Mouse (Mus musculus): ENCODE measurements around the gene Senp2. TPM values are rescaled to one million over a fixed set of nuclear protein-coding genes. Genes with fewer than 3 reads are reported as not detected.
A peak's percentile ranks its signal among the peaks of the same experiment; 100 is the strongest.

Senp2 gene
- polyA plus RNA-seq (2015; fragmentation: Nextera tagmentation; extraction: Ambion mirVana) = 17.8 and 20.4 TPM in 2 replicates

GRCm38 (mm10) chr16:22009099-22009584 lies at the start of gene Senp2:
Gene Senp2 (plus strand): TSS chr16:22009484.
- H3K4me3 ChIP-seq (ENCODE audit: low read depth, low read length) = peak within 1 kb of the TSS; percentile 98
- no peaks in the 10 kb centered on the region for H3K27me3 ChIP-seq (replicated peaks; ENCODE audit: control insufficient read depth, insufficient read depth, low read length)
- peak; percentile 98 for ATAC-seq
- peak within 1 kb of the TSS; percentile 93 for H3K9ac ChIP-seq (ENCODE audit: low read depth, low read length)
- WGBS = under 1% methylated on average over 33 of the region's 45 CpGs
- peak within 1 kb of the TSS; percentile 93 for H3K27ac ChIP-seq (ENCODE audit: low read depth, low read length)
- no peaks in the 10 kb centered on the region for H3K36me3 ChIP-seq (ENCODE audit: control insufficient read depth, insufficient read depth)
- H3K4me1 ChIP-seq (replicated peaks; ENCODE audit: control insufficient read depth, insufficient read depth, low read length) = no peaks in the 10 kb centered on the region
- no peak for TF ChIP-seq CTCF (IDR thresholded peaks at IDR 0.05; ENCODE audit: low read depth)
- H3K9me3 ChIP-seq (ENCODE audit: control insufficient read depth) = no peaks in the 10 kb centered on the region
- peak within 1 kb of the TSS; percentile 77 for H3K4me2 ChIP-seq (replicated peaks; ENCODE audit: low read depth)

GRCm38 (mm10) chr16:21965576-21965975 lies 43.7 kb upstream of the Senp2 start:
- Histone ChIP-seq H3K9me3 (ENCODE audit: control insufficient read depth) (no peaks in the 10 kb centered on the region), H3K27ac (ENCODE audit: low read depth, low read length) (no peak overlapping the region), H3K36me3 (ENCODE audit: control insufficient read depth, insufficient read depth) (peaks cover 3% of the 10 kb centered on the region; the same call in 1 of the 2 replicates), H3K4me3 (ENCODE audit: low read depth, low read length) (no peak overlapping the region), H3K4me2 (replicated peaks; ENCODE audit: low read depth) (no peak overlapping the region), H3K4me1 (replicated peaks; ENCODE audit: control insufficient read depth, insufficient read depth, low read length) (no peaks in the 10 kb centered on the region), H3K9ac (ENCODE audit: low read depth, low read length) (no peak overlapping the region), H3K27me3 (replicated peaks; ENCODE audit: control insufficient read depth, insufficient read depth, low read length) (no peaks in the 10 kb centered on the region)
- ATAC-seq = no peak
- no peak for TF ChIP-seq CTCF (IDR thresholded peaks at IDR 0.05; ENCODE audit: low read depth)
- WGBS = 77% methylated on average over 3 of the region's 3 CpGs

GRCm38 (mm10) chr16:21969874-21970273 lies 39.4 kb upstream of the Senp2 start:
- 80% methylated on average over 5 of the region's 5 CpGs for WGBS

GRCm38 (mm10) chr16:21970536-21970935 lies 38.7 kb upstream of the Senp2 start:
- WGBS = 62% methylated on average over 6 of the region's 6 CpGs
- no peaks in the 10 kb centered on the region for H3K9me3 ChIP-seq (ENCODE audit: control insufficient read depth)

More at GRCm38 (mm10) chr16:21969874-21970273, 39.4 kb upstream of the Senp2 start:
- no peak overlapping the region for H3K9ac ChIP-seq (ENCODE audit: low read depth, low read length)
- no peaks in the 10 kb centered on the region for H3K27me3 ChIP-seq (replicated peaks; ENCODE audit: control insufficient read depth, insufficient read depth, low read length)
- no peaks in the 10 kb centered on the region for H3K4me1 ChIP-seq (replicated peaks; ENCODE audit: control insufficient read depth, insufficient read depth, low read length)
- no peak overlapping the region for H3K27ac ChIP-seq (ENCODE audit: low read depth, low read length)
- no peak overlapping the region for H3K4me2 ChIP-seq (replicated peaks; ENCODE audit: low read depth)
- ATAC-seq = no peak
- no peak for TF ChIP-seq CTCF (IDR thresholded peaks at IDR 0.05; ENCODE audit: low read depth)
- 0 out of 2 replicates have a peak, but pooled peaks cover 3% of the 10 kb centered on the region for H3K36me3 ChIP-seq (ENCODE audit: control insufficient read depth, insufficient read depth)
- no peaks in the 10 kb centered on the region for H3K9me3 ChIP-seq (ENCODE audit: control insufficient read depth)
- no peak overlapping the region for H3K4me3 ChIP-seq (ENCODE audit: low read depth, low read length)

GRCm38 (mm10) chr16:21971446-21971845 lies 37.8 kb upstream of the Senp2 start:
- no peak for ATAC-seq
- WGBS = 64% methylated on average over 4 of the region's 4 CpGs

More at GRCm38 (mm10) chr16:21970536-21970935, 38.7 kb upstream of the Senp2 start:
- no peaks in the 10 kb centered on the region for H3K4me1 ChIP-seq (replicated peaks; ENCODE audit: control insufficient read depth, insufficient read depth, low read length)
- no peak overlapping the region for H3K9ac ChIP-seq (ENCODE audit: low read depth, low read length)
- H3K27me3 ChIP-seq (replicated peaks; ENCODE audit: control insufficient read depth, insufficient read depth, low read length) = no peaks in the 10 kb centered on the region
- no peak overlapping the region for H3K4me3 ChIP-seq (ENCODE audit: low read depth, low read length)
- ATAC-seq = no peak
- no peak for TF ChIP-seq CTCF (IDR thresholded peaks at IDR 0.05; ENCODE audit: low read depth)
- 0 out of 2 replicates have a peak, but pooled peaks cover 3% of the 10 kb centered on the region for H3K36me3 ChIP-seq (ENCODE audit: control insufficient read depth, insufficient read depth)
- no peak overlapping the region for H3K27ac ChIP-seq (ENCODE audit: low read depth, low read length)
- H3K4me2 ChIP-seq (replicated peaks; ENCODE audit: low read depth) = no peak overlapping the region

GRCm38 (mm10) chr16:21976203-21976602 lies 33.1 kb upstream of the Senp2 start:
- Histone ChIP-seq H3K4me1 (replicated peaks; ENCODE audit: control insufficient read depth, insufficient read depth, low read length) (no peaks in the 10 kb centered on the region), H3K9ac (ENCODE audit: low read depth, low read length) (no peak overlapping the region), H3K4me3 (ENCODE audit: low read depth, low read length) (no peak overlapping the region), H3K4me2 (replicated peaks; ENCODE audit: low read depth) (peak overlapping the region; percentile 25; the same call in 1 of the 2 replicates), H3K27ac (ENCODE audit: low read depth, low read length) (no peak overlapping the region), H3K9me3 (ENCODE audit: control insufficient read depth) (no peaks in the 10 kb centered on the region), H3K36me3 (ENCODE audit: control insufficient read depth, insufficient read depth) (peaks cover 7% of the 10 kb centered on the region; the same call in 1 of the 2 replicates), H3K27me3 (replicated peaks; ENCODE audit: control insufficient read depth, insufficient read depth, low read length) (no peaks in the 10 kb centered on the region)
- no peak for ATAC-seq
- TF ChIP-seq CTCF (IDR thresholded peaks at IDR 0.05; ENCODE audit: low read depth) = no peak
- WGBS = 23% methylated on average over 16 of the region's 16 CpGs

More at GRCm38 (mm10) chr16:21971446-21971845, 37.8 kb upstream of the Senp2 start:
- Histone ChIP-seq H3K4me2 (replicated peaks; ENCODE audit: low read depth) (no peak overlapping the region), H3K9me3 (ENCODE audit: control insufficient read depth) (no peaks in the 10 kb centered on the region), H3K4me1 (replicated peaks; ENCODE audit: control insufficient read depth, insufficient read depth, low read length) (no peaks in the 10 kb centered on the region), H3K4me3 (ENCODE audit: low read depth, low read length) (no peak overlapping the region), H3K27ac (ENCODE audit: low read depth, low read length) (no peak overlapping the region), H3K9ac (ENCODE audit: low read depth, low read length) (no peak overlapping the region), H3K27me3 (replicated peaks; ENCODE audit: control insufficient read depth, insufficient read depth, low read length) (no peaks in the 10 kb centered on the region), H3K36me3 (ENCODE audit: control insufficient read depth, insufficient read depth) (peaks cover 7% of the 10 kb centered on the region; the same call in 1 of the 2 replicates)
- TF ChIP-seq CTCF (IDR thresholded peaks at IDR 0.05; ENCODE audit: low read depth) = no peak
